8 mouse cellular contexts compared by ENCODE assay signal in the genomic region with DNA sequence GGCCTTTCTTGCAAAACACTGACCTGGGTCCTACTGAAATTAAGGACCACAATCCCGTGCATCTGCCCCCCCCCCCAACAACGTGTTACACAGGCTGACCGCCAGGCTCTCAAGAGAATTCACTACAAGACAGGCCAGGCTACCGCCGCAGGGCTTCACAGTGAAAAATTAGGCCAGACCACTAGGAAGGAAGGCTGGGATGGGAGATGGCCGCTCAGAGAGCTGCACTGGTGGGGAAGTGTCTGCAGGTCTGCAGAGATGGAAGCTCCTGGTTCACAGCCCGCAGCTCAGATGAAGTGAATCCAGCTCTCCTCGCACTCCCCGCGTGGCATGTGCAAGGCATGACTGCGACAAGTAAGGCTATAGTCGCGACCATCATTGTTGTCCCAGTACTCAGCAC. TPM values are rescaled to one million over a fixed set of nuclear protein-coding genes. Genes with fewer than 3 reads are reported as not detected.
A peak's percentile ranks its signal among the peaks of the same experiment; 100 is the strongest.
DNase-seq lines count a peak whose midpoint lies in the region; ATAC-seq lines count a peak whose summit lies in the region.

No protein-coding gene starts in this region.

- peak overlapping the region; percentile 93 for H3K4me2 ChIP-seq in kidney, embryonic 16.5 days (replicated peaks; ENCODE audit: low read depth, low read length)
- H3K4me2 ChIP-seq in embryonic facial prominence, embryonic 11.5 days (ENCODE audit: low read depth, low read length), result peak overlapping the region; percentile 99
- peak overlapping the region; percentile 100 for H3K4me2 ChIP-seq in hindbrain, embryonic 15.5 days
- H3K4me2 ChIP-seq in neural tube, embryonic 12.5 days (replicated peaks), result peak overlapping the region; percentile 97

- no peaks in the 10 kb centered on the region for H3K9me3 ChIP-seq in kidney, embryonic 16.5 days (ENCODE audit: low read length)
- H3K9me3 ChIP-seq in embryonic facial prominence, embryonic 11.5 days (replicated peaks; ENCODE audit: control insufficient read depth, low read length), result no peaks in the 10 kb centered on the region
- H3K9me3 ChIP-seq in hindbrain, embryonic 15.5 days, result no peaks in the 10 kb centered on the region
- H3K9me3 ChIP-seq in neural tube, embryonic 12.5 days, result no peaks in the 10 kb centered on the region

- H3K27ac ChIP-seq in kidney, embryonic 16.5 days (ENCODE audit: low read length), result no peak overlapping the region
- no peak overlapping the region for H3K27ac ChIP-seq in embryonic facial prominence, embryonic 11.5 days (replicated peaks; ENCODE audit: low read depth, low read length)
- no peak overlapping the region for H3K27ac ChIP-seq in hindbrain, embryonic 15.5 days (replicated peaks)
- H3K27ac ChIP-seq in neural tube, embryonic 12.5 days, result no peak overlapping the region

- DNase-seq in kidney, adult 18-20 months, result no peak
- DNase-seq in embryonic facial prominence, embryonic 11.5 days (ENCODE audit: low spot score), result no peak
- no peak for DNase-seq in thymus, postnatal 10 days (ENCODE audit: low spot score in 2 of 2)
- no peak for DNase-seq in ovary, postnatal 36 days (ENCODE audit: low spot score)
- DNase-seq in urinary bladder, postnatal 25 days (ENCODE audit: low spot score), result no peak

- 0 out of 2 replicates have a peak, but pooled peaks cover 3% of the 10 kb centered on the region for H3K27me3 ChIP-seq in kidney, embryonic 16.5 days (ENCODE audit: insufficient read depth, low read length)
- peaks cover 11% of the 10 kb centered on the region for H3K27me3 ChIP-seq in embryonic facial prominence, embryonic 11.5 days (ENCODE audit: control insufficient read depth, insufficient read depth, low read length)
- H3K27me3 ChIP-seq in hindbrain, embryonic 15.5 days, result no peaks in the 10 kb centered on the region
- H3K27me3 ChIP-seq in neural tube, embryonic 12.5 days (replicated peaks), result peaks cover 14% of the 10 kb centered on the region

- peaks cover 26% of the 10 kb centered on the region; the same call in 1 of the 2 replicates for H3K4me1 ChIP-seq in kidney, embryonic 16.5 days (ENCODE audit: insufficient read depth, low read length)
- H3K4me1 ChIP-seq in embryonic facial prominence, embryonic 11.5 days (ENCODE audit: control insufficient read depth, insufficient read depth, low read length), result peaks cover 3% of the 10 kb centered on the region; the same call in 1 of the 2 replicates
- peaks cover 39% of the 10 kb centered on the region for H3K4me1 ChIP-seq in hindbrain, embryonic 15.5 days (replicated peaks)
- H3K4me1 ChIP-seq in neural tube, embryonic 12.5 days, result peaks cover 21% of the 10 kb centered on the region

- H3K4me3 ChIP-seq in kidney, embryonic 16.5 days (ENCODE audit: low read length), result peak overlapping the region; percentile 58
- H3K4me3 ChIP-seq in embryonic facial prominence, embryonic 11.5 days (ENCODE audit: low read depth, low read length), result peak overlapping the region; percentile 76; the same call in 1 of the 2 replicates
- H3K4me3 ChIP-seq in hindbrain, embryonic 15.5 days, result peak overlapping the region; percentile 72
- H3K4me3 ChIP-seq in neural tube, embryonic 12.5 days, result no peak overlapping the region

- no peak for ATAC-seq in kidney, embryonic 16.5 days (ENCODE audit: low FRiP score, low TSS enrichment)
- no peak for ATAC-seq in embryonic facial prominence, embryonic 11.5 days (replicated peaks; ENCODE audit: insufficient number of reproducible peaks, low FRiP score, low TSS enrichment, low read depth)
- no peak; the same call in 1 of the 2 replicates for ATAC-seq in hindbrain, embryonic 15.5 days (ENCODE audit: low FRiP score, low read depth)
- no peak for ATAC-seq in neural tube, embryonic 12.5 days (ENCODE audit: low FRiP score, low read depth)

- 61% methylated on average over 13 of the region's 13 CpGs for WGBS in kidney, embryonic 16.5 days
- 62% methylated on average over 13 of the region's 13 CpGs for WGBS in embryonic facial prominence, embryonic 11.5 days
- WGBS in hindbrain, embryonic 15.5 days, result 57% methylated on average over 13 of the region's 13 CpGs
- 65% methylated on average over 13 of the region's 13 CpGs for WGBS in neural tube, embryonic 12.5 days

- H3K9ac ChIP-seq in kidney, embryonic 16.5 days (replicated peaks; ENCODE audit: low read length), result no peak overlapping the region
- no peak overlapping the region for H3K9ac ChIP-seq in embryonic facial prominence, embryonic 11.5 days (replicated peaks; ENCODE audit: low read length)
- H3K9ac ChIP-seq in hindbrain, embryonic 15.5 days, result no peak overlapping the region; the same call in 1 of the 2 replicates
- no peak overlapping the region for H3K9ac ChIP-seq in neural tube, embryonic 12.5 days

- H3K36me3 ChIP-seq in kidney, embryonic 16.5 days (ENCODE audit: insufficient read depth, low read length), result peaks cover 4% of the 10 kb centered on the region; the same call in 1 of the 2 replicates
- H3K36me3 ChIP-seq in embryonic facial prominence, embryonic 11.5 days (replicated peaks; ENCODE audit: control insufficient read depth, insufficient read depth, low read depth, low read length), result no peaks in the 10 kb centered on the region
- H3K36me3 ChIP-seq in hindbrain, embryonic 15.5 days, result no peaks in the 10 kb centered on the region
- no peaks in the 10 kb centered on the region for H3K36me3 ChIP-seq in neural tube, embryonic 12.5 days

RNA-seq across cellular contexts. Expression of gene Ppp1r3d, which starts 1.2 kb away (rescaled TPM):
- polyA plus RNA-seq in kidney, embryonic 16.5 days (2015; fragmentation: Nextera tagmentation; extraction: Ambion mirVana), result 2.9 and 3.0 TPM in 2 replicates
- polyA plus RNA-seq in embryonic facial prominence, embryonic 11.5 days (2014; fragmentation: Nextera tagmentation; extraction: Ambion mirVana), result 3.5 and 3.8 TPM in 2 replicates
- 5.5 TPM in 2 replicates for polyA plus RNA-seq in hindbrain, embryonic 15.5 days (2015; fragmentation: Nextera tagmentation; extraction: Ambion mirVana)
- polyA plus RNA-seq in neural tube, embryonic 12.5 days (2016; fragmentation: Nextera tagmentation; extraction: Ambion mirVana), result 3.5 and 4.3 TPM in 2 replicates

RNA-seq across cellular contexts. Expression of gene Fam217b, which starts 1.2 kb away (rescaled TPM):
- polyA plus RNA-seq in kidney, embryonic 16.5 days (2015; fragmentation: Nextera tagmentation; extraction: Ambion mirVana), result 5.3 and 5.6 TPM in 2 replicates
- polyA plus RNA-seq in embryonic facial prominence, embryonic 11.5 days (2014; fragmentation: Nextera tagmentation; extraction: Ambion mirVana), result 4.8 and 5.5 TPM in 2 replicates
- polyA plus RNA-seq in hindbrain, embryonic 15.5 days (2015; fragmentation: Nextera tagmentation; extraction: Ambion mirVana), result 12.9 and 15.8 TPM in 2 replicates
- 4.7 and 6.3 TPM in 2 replicates for polyA plus RNA-seq in neural tube, embryonic 12.5 days (2016; fragmentation: Nextera tagmentation; extraction: Ambion mirVana)

RNA-seq across cellular contexts. Expression of gene Sycp2, which starts 5.6 kb away (rescaled TPM):
- polyA plus RNA-seq in kidney, embryonic 16.5 days (2015; fragmentation: Nextera tagmentation; extraction: Ambion mirVana), result 0.04 TPM in 1 of 2 replicates, not detected in the other
- polyA plus RNA-seq in embryonic facial prominence, embryonic 11.5 days (2014; fragmentation: Nextera tagmentation; extraction: Ambion mirVana), result 0.06 and 0.07 TPM in 2 replicates
- polyA plus RNA-seq in hindbrain, embryonic 15.5 days (2015; fragmentation: Nextera tagmentation; extraction: Ambion mirVana), result 0.18 and 0.42 TPM in 2 replicates
- 0.23 and 0.46 TPM in 2 replicates for polyA plus RNA-seq in neural tube, embryonic 12.5 days (2016; fragmentation: Nextera tagmentation; extraction: Ambion mirVana)

RNA-seq across cellular contexts. Expression of gene Cdh26, which starts 17.2 kb away (rescaled TPM):
- polyA plus RNA-seq in kidney, embryonic 16.5 days (2015; fragmentation: Nextera tagmentation; extraction: Ambion mirVana), result 0.52 and 0.68 TPM in 2 replicates
- polyA plus RNA-seq in embryonic facial prominence, embryonic 11.5 days (2014; fragmentation: Nextera tagmentation; extraction: Ambion mirVana), result 0.45 and 0.63 TPM in 2 replicates
- 0.12 and 0.50 TPM in 2 replicates for polyA plus RNA-seq in hindbrain, embryonic 15.5 days (2015; fragmentation: Nextera tagmentation; extraction: Ambion mirVana)
- 0.11 and 0.25 TPM in 2 replicates for polyA plus RNA-seq in neural tube, embryonic 12.5 days (2016; fragmentation: Nextera tagmentation; extraction: Ambion mirVana)
